Mouse (Mus musculus): ENCODE results near the gene Sncb.
A peak's percentile ranks its signal among the peaks of the same experiment; 100 is the strongest.
"Not testable (repeated sequence)": the region's sequence is repeated elsewhere in the genome, so short reads cannot be mapped to it uniquely, and the experiment has no call there.

The Sncb gene

GRCm38 (mm10) chr13:54766192-54766768, at the start of gene Sncb:
TSS of gene Sncb (minus strand) at chr13:54766595.
- no peak for DNase-seq (ENCODE audit: extremely low read depth, insufficient read length, low spot score)

GRCm38 (mm10) chr13:54813381-54813780, 47.0 kb upstream of the Sncb start:
- no peak for DNase-seq (ENCODE audit: extremely low read depth, insufficient read length, low spot score)

DNA sequence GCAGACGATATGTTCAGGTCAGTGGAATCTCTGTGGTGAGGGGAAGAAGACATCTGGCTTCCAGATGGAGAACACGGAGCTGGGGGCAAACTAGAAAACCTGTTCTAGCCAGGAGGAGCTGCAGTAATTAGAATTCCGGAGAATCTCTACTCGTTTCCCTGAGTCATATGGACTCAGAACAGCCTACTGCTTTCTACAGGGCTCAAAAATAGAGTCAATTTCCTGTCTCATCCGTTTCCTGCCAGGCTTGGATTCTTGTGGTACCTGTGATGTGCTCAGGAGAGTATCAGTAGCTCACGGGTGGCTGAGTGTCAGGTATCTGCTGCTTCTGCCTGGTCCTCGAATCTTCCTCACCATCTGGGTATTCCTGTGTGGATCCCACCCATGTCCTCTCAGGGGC, 45.1 kb upstream of the Sncb start:
- no peak for DNase-seq (ENCODE audit: extremely low read depth, insufficient read length, low spot score)

DNA sequence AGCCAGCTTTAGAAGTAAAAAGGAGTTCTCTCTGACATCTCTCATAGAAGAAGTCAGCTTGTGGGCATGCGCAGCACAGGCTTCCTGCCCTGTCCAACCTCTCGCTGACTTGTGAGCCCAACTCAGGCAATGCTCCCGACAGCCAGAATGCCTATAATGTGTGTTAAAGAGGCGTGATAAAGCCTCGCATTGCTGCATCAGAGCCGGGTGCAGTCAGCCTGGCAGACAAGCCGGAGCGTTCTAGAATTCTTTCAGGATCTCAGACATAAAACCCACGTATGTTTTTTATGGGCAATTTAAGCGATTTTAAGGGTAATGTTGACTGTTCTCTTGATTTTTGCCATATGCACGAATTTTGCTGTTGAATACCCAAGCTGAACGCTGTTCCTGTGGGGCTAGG, 41.7 kb upstream of the Sncb start:
- DNase-seq (ENCODE audit: extremely low read depth, insufficient read length, low spot score): no peak

DNA sequence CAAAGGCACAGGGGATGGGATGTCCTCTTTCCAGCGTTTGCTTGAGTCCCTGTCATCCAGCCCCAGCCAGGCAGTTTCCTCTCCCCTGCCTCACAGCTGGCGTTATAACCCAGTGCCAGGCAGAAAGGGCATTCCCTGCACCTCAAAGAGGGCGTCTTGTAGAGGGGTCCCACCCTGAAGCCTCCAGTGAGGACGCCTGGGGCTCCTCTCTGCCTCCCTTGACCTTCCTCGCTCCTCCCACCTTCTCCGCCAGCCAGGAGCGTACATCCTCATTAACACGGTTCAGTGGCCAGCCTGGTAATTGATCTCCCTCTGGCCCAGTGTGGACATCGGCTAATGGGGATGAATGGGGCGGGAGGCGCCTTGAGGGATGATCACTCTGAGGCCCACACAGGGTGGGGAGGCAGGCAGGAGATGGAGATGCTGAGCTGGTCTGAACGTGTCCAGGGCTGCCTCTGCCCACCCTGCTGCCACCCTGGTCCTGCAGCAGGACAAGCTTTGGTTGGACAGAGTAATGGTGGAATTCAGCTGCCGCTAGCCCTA, 40.1 kb upstream of the Sncb start:
- no peak for DNase-seq (ENCODE audit: extremely low read depth, insufficient read length, low spot score)

- DNase-seq (ENCODE audit: extremely low read depth, insufficient read length, low spot score): no peak
Measured at GRCm38 (mm10) chr13:54805134-54805838, 38.9 kb upstream of the Sncb start.

DNA sequence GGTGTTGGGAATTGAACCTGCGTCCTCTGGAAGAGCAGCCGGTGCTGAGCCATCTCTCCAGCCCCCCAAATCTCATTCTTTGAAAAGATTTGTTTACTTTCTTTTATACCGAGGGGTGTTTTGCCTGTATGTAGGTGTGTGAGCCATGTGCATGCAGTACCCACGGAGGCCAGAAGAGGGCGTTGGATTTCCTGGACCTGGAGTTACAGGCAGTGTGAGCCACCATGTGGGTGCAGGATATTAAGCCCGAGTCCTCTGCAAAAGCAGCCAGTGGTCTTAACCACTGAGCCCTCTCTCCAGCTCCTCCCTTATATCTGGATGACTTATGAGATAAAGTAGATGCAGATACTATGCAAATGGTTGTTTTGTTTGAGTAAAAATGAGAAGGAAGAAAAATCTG, 36.6 kb upstream of the Sncb start:
- no peak for DNase-seq (ENCODE audit: extremely low read depth, insufficient read length, low spot score)

DNA sequence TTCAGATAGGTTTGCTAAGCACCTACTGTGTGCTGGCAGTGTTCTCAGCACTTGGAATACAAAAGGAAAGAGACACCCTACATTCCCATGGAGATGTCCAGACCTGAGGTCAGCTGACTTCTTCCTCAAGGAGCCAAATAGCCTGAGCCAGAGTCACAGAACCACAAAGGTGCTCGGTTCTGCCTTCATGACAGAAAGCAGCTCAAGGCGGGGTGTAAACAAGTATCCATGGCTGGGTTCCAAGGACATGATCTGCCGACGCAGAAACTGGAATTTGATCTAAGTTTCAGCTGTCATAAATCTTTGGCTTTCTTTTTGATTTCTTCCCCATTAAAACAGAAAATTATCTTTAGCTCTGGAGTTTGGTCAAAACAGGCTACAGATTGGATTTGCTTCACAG, 33.8 kb upstream of the Sncb start:
- DNase-seq (ENCODE audit: extremely low read depth, insufficient read length, low spot score): no peak

DNA sequence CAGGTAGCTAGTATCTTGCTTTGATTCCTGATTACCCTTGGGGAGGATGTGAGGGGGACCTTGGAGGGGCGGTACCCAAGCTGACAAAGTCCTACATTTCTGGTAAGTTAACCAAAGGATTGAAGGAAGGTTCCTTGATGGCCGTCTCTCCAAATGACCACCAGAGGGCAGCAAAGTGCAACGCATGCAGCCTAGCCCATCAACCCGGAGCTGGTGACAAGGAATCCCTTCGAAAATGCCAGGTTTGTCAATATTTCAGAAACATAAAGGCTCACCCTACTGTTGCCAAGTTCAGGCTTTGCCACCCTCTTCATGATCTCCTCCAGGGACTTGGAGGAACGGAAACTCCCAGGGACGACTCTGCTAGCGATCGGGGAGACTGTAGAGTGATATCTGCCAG, 33.3 kb upstream of the Sncb start:
- DNase-seq (ENCODE audit: extremely low read depth, insufficient read length, low spot score): peak; percentile 39

- DNase-seq (ENCODE audit: extremely low read depth, insufficient read length, low spot score): no peak
Measured at GRCm38 (mm10) chr13:54798740-54799139, 32.3 kb upstream of the Sncb start.

- no peak for DNase-seq (ENCODE audit: extremely low read depth, insufficient read length, low spot score)
Measured at GRCm38 (mm10) chr13:54797861-54798643, 31.7 kb upstream of the Sncb start.

DNA sequence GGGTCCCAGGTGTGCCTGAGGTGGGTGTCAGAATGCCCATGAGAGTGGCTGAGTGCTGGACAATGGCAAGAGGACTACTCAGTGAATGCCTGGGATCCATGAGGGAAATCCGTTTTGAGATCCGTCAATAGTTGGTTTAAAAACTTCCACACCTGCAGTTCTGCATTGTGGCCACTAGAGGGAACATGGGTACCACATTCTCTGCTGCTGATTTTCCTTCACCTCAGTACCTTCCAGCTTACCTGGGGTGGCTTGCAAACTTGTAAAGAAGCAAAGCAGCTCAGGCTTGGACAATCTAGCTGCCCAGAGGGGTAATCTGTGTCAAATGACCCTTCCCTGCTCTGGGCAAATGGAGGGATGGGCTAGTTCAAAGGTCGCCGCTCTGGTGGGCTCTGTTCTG, 31.0 kb upstream of the Sncb start:
- no peak for DNase-seq (ENCODE audit: extremely low read depth, insufficient read length, low spot score)

- no peak for DNase-seq (ENCODE audit: extremely low read depth, insufficient read length, low spot score)
Measured at GRCm38 (mm10) chr13:54794843-54795242, 28.4 kb upstream of the Sncb start.

- DNase-seq (ENCODE audit: extremely low read depth, insufficient read length, low spot score): no peak
Measured at GRCm38 (mm10) chr13:54794002-54794577, 27.7 kb upstream of the Sncb start.

DNA sequence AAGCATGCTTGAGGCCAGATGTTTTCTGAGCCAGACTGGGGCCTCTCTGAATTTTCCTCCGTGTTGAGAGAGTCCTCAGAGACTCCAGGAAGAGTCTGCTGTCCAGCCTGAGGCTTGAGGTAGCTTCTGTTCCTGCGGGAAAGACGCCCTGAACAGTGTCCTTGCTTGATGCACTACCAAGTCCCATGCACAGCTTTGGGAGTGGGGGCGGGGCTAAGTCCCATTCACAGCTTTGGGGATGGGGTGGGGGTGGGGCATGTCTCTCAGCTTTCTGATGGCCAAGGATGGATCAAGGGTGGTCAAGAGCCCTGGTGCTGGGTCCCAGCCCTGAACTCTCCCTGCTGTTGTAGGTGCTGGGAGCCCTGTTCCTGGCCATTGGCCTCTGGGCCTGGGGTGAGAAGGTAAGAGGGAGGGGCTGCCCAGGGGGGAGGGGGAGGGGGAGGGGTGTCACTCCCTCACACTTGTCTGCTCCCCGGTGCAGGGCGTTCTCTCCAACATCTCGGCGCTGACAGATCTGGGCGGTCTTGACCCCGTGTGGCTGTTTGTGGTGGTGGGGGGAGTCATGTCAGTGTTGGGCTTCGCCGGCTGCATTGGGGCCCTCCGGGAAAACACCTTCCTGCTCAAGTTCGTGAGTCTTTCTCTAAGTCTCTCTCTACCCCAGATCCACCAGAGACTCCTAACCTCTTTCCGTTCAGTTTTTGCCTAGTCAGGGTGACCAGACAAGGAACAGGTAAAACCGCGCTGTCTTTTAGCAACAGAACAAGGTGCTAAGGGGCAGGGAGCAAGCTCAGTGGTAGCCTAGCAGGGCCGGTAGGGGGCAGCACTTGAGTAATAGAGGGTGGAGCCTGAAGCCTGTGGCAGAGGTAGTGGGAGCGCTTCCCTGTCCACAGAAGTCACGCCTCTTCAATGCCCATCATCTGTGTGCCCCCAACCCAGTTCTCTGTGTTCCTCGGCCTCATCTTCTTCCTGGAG, 26.1 kb upstream of the Sncb start:
- DNase-seq (ENCODE audit: extremely low read depth, insufficient read length, low spot score): no peak

DNA sequence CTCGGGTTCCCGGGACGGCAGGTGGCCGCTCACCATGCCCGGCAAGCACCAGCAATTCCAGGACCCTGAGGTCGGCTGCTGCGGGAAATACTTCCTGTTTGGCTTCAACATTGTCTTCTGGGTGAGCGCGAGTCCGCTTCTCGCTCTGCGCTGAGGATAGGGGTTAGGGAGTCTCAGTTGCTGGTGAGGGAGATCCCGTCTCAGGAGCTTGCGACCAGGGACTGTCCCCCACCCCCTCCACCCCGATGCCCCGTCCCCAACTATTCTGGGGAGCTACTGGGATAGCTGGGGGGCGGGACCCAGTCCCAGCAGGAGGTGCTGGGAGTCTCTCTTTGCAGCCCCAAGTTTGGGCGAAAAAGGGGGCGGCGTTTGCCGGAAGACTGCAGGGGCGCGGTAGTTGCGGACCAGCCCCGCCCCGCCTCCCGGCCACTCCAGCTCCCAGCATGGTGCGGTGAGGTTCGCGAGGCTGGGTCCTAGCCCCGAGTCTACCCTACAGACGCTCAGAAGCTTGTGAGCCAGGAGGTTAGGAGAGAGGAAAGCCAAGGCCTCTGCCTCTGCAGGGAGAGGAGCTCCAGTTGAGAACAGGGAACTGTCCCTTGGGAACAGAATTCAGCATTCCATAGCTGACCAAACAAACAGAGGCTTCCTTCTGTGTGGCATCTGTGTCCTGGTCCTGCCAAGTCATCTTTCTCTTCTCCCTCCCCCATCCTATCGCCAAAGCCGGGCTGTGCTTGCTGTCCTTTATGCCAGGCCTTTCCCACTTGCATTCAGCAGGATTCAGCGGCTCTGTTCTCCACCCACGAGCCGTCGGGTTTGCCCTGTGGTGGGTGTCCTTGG, 23.4 kb upstream of the Sncb start:
- peak; percentile 91 for DNase-seq (ENCODE audit: extremely low read depth, insufficient read length, low spot score)

DNA sequence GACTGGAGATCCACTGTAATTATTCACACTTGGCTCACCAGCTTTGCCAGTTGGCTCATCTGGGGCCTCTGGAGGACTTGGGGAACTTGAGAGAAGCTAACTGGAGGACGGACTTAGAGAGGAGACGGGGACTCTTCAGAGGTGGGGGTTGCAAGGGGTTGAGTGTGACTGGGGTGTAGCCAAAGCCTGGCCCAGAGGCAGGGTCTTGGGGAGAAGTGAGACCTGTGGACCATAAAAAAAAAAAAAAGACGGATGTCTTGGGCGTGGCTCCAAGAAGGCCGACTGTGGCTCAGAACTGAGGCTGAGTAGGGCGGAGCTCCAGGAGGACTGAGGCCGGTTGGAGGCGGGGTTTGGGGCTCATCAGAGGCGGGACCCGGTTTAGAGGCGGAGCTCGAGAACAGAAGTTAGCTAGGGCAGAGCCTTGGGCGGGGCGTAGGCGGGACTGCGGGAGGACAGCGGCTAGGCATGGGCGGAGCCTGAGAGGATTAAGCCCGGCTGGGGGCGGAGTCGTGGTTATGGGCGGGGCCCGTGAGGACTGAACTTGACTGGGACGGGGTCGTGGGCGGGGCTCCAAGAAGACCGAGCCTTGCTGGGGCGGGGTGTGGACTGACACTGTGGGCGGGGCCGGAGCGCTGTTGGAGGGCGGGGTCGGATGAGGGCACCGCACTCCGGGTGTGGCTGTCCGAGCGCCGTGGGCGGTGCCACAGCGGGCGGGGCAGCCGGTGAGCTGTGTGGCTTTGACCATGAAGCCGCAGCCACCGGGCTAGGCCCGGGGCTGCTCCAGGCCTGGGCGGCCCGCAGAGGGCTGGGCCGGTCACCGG, 22.6 kb upstream of the Sncb start, which contains the start of gene Tspan17:
Gene Tspan17 (plus strand): TSS at position 638 of the 821 bp plus-strand sequence.
- peak; percentile 100 for DNase-seq (ENCODE audit: extremely low read depth, insufficient read length, low spot score)

DNA sequence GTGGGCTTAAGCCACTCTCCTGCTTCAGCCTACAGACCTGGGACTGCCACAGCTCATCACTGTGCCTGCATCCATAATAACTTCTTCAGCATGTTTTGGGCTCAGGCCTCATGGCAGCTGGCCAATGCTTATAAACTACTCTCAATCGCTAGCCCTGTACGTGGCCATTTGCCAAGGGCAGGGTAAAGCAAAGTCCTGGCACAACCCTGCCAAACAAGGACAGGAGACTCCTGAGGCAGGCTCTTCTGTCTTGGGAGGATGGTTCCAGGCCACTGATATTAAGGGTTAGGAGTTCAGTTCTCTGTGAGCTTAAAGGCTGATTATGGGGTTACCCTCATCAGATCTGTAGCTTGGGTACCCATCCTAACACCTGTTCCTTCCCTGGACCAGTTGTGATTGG, 21.2 kb upstream of the Sncb start:
- not testable (repeated sequence) for DNase-seq (ENCODE audit: extremely low read depth, insufficient read length, low spot score)
